Mouse (Mus musculus) mesoderm, embryonic 11.5 days (tissue): ENCODE data around the gene Dusp10.

Experiments
- DNase-seq: peaks from one replicate; pipeline ENCODE4 v3.0.0-alpha.2; 2012; ENCODE audit warnings: low read depth, low spot score

Gene Dusp10

DNA sequence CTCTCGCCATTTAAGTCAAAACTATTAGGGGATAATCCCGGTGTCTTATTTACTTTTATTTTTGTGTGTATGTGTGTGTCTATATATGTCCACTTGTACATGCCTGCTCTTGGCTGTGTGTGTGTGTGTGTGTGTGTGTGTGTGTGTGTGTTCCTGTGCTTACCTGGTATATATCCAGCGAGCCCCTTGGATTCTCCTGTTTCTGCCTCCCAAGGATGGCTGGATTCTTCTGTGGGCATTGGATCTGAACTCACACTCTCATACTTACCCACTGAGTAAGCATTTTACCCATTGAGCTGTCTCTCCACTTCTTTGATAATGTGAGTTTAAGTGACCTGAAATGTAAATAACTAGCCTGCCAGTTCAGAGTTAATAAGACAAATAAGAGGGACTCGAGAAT, 40.6 kb downstream of the Dusp10 start:
- DNase-seq: no peak

DNA sequence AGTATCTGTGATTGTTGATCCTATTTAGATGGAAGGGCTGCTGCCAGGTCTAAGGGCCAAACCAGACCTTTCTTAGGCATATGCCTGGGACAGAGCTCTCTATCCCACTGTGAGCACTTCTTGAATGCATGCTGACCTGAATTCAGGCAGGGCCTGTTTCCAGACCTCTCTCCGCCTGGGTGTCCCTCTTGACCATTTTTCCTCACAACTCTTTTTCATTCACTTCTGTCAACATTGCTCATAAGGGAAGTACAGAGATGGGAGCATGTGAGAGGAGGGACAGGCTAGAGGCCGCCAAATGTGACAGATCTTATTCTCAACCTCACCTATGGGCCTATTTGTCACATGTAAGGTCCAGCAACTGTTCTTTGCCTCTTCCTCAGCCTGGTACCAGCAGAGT, 41.1 kb downstream of the Dusp10 start:
- no peak for DNase-seq

DNA sequence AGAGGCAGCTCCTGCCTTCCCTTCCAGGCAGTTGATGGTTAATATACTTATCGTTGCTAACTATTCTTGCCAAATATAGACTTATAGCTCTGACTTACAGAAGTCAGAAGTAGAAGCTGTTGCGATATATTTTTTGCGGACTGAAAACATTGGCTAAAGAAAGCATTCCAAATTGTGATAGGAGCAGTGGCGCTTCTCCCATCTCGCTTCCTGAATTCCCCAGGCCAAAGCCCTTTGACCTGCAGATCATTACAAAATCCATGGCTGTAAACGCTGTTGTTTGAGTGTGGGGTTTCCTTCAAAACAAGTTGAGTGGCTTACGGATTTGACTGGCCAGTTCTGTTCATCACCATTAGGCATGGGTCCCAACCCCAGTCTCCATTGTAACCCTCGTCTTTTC, 45.1 kb downstream of the Dusp10 start:
- DNase-seq: no peak

DNA sequence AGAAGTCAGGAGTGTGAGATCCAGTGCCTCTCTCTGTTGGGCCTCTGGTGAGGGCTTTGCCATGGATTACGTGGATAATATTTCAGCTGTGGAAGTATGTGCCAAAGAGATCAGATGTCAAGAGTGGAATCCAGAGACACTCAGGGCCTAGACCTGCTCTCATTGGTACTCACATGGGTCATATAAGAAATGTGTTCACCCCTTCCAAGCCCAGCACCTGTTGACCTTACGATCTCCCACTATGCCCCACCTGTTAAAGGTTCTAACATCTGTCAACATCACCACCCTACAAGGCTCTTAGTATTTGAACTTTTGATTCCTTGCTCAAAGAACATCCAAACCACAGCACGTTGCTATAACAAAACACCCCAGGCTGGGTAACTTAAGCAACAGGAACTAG, 46.7 kb downstream of the Dusp10 start:
- no peak for DNase-seq

DNA sequence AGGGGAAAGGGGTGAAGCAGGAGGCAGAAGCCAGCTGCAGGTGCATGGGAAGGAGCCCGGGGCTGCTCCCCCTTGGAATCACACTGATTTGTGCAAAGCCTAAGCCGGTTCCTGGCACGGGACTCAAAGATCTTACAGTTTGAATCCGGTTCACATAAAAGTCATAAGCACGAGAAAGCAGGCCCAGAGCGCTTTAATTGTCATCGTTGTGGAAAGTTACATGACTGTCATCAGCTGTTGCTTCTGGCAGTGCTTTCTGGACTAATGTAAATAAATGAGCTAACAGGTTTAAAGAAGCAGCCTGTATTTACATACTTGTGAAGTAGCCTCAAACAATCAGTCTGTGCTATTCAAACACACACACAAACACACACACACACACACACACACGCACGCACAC, 47.3 kb downstream of the Dusp10 start:
- no peak for DNase-seq

DNA sequence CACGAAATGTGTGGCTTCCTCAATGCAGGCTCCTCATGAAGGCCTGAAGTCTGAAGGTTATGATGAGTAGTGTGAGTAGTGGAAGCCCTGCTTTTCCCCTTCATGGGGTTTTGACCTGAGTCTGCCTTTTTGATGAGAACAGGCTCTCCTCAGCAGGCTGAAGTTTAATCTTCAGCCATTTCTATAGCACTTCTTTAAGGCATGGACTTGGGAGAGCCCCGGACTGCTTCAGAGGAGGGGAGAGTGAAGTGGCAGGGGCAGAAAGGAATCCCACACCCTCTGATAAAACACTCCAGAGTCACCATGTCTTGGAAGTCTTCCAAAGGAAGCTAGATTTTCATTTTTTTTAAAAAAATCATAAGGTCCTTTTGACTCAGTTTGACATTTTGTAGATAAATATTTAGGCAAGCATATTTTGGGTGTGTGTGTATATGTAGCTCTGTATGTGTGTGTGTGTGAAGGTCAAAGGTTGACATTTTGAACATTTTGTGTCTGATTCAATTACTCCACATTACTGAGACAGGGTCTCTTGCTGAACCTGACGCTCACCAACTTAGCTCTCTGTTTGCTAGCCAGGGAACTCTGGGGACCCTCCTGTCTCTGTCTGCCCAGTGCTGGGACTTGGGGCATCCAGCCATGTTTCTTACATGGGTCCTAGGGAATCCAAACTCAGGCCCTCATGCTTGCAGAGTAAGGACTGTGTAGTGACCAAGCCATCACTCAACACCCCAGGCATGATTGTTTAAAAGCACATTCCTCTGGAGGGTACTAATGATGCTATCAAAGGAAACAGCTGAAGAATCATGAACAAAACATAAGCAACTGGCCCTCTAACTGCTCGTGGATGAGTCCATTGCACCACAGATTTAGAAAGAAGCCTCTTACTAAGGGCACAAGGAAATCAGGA, 48.0 kb downstream of the Dusp10 start:
- no peak for DNase-seq

DNA sequence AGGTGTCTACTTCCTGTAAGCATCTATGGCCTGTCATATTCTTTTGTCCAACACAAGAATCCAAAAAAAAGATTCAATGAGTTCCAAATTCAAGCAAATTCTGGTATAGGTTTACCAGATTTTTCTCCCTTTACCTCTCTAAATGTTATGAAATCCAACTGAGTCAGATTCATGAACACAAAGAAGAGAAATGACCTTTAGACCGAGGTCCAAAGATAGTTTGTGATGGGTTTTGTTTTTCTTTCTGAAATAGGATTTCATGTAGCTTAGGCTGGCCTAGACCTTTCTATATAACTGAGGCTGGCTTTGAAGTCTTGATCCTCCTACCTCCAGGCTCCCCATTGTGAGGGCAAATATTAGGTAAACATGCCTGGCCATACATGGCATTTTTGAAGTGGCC, 48.8 kb downstream of the Dusp10 start:
- no peak for DNase-seq

DNA sequence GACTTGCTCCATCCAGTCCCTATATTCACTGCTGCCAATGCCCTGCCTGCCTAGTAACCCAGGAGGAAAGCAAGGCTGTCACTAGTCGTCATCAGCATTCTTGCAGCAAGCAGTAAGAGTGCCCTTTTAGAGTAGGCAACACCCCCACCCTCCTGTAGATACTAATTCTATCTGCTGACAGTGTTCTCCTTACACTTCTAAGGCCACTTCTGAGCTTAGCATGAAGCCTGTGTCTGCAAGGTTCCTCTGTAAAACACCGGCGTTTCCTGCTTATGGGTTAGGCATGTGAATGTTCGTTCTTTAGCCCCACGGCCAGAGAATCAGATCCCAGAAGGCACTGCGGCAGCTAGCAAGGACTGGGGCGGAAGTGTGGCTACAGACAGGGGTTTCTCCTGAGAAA, 51.2 kb downstream of the Dusp10 start:
- no peak for DNase-seq

DNA sequence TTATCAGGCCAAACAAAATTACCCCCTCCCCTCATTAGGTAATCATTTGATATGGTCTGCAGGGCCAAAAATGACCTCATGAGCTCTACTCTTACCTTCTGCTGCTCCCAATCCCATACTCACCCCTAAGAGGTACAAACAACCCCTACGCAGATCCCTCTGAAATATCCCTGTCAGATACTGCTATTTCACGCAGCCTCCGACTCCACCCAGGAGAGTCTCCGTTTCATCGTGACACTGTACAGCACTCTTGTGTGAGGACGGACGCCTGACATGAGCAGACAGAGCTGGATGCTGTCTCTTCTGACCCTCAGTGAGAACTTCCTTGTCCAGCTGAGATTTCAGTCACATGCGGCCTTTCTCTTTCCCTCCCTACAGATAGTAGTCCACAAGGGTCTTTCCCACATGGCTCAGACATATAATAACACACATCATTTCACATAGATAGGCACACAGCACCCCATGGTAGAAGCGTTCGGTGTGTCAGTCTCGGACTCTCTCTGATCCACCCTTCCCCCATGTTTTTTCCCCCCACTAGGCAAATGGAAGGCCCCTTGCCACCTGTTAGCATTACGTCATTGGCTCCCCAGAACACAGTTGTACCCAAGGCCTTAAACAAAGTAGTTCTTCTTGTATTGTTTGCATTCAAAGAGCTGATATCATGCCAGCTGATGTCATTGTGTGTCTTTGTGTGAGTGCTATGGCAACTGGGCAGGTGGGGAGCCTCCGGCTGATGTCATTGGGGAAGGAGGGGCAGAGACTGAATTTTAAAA, 52.7 kb downstream of the Dusp10 start:
- DNase-seq: peak; percentile 48

DNA sequence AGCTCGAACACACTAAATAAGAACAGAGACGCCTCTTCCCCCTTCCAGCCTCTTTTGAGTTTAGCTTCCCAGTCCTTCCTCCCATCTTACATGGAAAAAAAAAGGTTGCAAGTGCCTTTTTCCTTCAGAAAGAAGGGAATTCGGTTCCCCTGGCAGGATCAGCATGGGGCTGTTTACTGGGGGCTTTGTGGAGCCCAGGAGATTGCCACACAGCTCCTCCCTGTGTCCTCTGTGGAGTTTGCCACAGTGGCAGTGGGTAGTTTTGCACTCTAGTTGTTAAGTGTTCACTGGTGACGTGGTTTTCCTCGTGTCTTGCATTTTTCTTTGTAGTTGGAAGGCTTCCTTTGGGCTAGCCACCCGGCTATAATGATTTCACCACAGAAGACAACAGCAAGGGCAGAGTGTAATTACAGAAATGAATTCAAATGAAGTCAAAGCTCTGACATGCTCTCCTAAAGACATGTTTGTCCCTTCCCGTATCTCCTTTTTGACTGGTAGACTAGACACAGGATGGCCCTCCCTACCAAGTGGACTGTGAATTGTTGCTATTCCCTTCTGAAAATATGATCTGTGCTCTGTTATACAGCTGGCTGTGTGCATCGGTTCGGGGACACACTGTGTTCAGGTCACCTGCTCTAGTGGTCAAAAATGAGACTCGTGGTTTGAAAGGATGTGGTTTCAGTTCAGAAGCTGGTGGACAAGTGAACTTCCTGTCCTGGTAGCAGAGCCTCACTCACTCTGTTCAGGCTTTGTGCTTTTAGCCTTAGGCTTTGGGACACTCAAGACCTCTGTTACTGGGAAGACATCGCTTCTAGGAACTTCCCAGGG, 53.6 kb downstream of the Dusp10 start:
- DNase-seq: no peak

DNA sequence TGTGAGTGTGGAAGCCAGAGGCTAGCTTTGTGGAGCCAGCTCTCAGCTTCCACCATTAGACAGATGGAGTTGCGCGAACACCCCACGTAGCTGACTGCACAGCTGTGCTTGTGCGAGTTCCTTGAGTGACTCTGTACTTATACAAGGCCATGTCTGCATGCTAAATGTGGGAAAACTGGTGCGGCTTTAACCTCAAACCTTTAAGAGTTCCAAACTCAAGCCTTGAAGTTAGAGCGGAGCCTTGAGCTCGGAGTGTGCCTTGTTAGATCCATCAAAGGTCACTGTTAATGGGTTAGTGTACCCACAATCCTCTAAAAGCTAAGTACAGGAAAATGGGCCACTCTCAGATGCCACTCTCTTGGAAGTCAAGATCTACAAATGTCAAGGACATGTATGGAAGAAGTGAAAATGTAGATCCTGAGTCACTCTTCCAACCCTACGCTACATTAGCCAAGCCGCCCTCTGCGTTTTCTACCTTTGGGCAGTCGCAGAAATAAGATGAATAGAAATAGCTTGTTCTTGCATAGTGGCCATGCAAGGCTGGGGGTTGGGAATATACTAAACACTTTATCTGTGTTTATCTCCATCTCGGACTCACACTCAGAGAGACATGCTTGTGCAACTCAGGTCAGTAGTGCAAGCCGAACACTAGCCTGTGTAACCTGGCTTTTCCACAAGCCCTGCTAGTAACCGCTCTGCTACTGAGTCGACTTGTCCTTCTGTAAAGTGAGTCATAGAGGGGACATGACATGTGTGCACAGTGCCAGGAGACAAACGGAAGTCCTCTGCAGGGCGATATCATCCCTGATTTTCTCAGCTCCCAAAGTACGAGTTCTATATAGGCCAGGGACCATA, 54.8 kb downstream of the Dusp10 start:
- DNase-seq: no peak

DNA sequence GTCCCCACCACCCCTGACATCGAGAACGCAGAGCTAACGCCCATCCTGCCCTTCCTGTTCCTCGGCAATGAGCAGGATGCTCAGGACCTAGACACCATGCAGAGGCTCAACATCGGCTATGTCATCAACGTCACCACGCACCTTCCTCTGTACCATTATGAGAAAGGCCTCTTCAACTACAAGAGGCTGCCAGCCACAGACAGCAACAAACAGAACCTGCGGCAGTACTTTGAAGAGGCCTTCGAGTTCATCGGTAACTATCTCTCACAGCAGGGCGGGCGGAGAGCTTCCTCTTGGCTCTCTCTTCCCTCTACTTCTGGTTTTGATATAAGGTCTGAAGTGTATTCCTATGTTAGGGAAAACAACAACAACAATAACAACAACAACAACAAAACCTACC, 55.9 kb downstream of the Dusp10 start:
- DNase-seq: no peak

DNA sequence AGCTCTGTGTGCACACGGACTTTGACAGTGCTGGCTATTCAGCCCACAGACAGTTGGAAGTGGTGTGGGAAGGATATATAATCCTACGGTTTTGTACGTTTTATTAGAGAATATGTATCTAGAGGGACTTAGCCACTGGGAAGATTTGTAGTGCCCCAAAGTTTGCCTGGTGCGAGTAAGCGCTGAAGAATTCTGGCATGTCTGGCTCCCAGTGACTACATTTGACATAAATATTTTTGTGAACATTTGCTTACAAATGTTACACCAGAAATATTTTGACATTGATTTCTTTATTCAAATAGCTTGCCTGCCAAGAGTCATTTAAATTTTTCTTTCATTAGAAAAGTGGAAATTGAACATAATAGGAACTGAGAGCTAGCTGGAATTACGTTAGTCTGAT, 63.0 kb downstream of the Dusp10 start:
- no peak for DNase-seq

DNA sequence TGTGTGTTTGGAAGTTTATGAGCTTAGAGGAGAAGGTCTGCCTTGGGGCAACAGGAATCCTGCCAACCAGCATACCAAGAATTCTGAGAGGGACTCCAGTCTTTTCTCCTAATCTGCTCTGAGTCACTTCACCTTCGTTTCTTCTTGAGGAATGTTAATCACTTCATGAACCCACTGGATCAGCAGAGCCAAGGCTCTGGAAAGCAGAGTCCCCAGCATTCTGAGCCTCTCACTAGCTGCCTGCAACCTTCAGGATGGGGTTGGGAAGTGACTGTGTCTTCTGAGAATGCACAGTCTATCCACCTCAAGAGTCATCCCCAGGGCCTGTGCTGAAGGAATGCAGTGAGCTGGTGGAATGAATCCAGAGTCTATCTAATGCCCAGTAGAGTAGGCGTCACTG, 63.7 kb downstream of the Dusp10 start:
- no peak for DNase-seq

DNA sequence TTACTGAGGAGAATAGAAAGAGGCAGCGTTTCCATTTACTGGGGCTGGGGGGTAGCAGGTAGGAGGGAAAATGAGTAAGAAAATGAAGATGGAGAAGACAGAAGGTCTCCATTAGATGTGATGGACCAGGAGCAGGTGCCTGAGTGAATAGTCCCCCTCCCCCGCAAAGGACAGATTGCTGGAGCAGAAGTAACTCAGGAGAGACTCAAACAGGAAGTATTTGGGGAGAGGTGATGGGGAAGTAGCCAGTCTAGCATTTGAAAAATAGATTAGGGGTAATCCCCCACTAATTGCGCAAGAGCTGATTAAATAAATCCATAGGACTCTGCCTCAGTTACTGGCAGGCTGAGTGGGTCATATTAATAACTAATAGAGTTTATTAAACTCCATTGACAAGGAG, 66.2 kb downstream of the Dusp10 start:
- DNase-seq: no peak

DNA sequence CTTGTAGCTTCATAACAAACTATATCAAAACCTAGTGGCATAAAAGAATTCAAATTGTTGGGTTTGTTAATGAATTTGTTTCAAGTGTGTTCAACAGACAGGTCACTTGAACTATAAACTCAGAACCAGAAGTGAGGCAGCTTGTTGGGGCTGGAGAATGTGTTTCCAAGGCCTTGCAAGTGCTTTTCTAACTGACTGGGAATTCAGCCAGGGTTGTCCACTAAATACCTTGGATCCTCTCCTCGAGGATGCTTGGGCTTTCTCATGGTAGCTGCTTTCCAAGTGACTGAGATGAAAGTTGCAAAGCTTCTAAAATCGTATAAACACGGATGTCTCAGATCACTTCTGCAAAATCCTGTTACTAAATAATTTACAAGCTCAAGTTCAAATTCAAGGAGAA, 69.6 kb downstream of the Dusp10 start:
- DNase-seq: no peak

DNA sequence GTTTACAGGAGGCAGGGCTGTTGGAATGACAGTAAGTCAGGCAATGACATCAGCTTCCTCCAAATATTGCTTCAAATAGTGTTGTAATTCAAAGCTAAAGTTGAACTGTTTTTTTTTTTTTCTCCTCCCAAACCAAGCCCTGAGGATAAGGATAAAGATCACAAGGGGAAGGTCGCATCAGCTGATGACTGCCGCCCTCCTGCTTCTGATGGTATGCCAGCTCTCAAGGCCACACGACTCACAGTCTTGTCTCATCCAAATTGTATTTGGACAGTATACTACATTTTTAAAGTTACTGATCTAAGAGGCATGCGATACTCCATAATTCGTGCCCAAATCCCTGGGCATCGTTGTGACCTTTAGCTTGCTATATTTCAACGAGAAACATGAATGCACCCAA, 70.1 kb downstream of the Dusp10 start:
- DNase-seq: no peak

DNA sequence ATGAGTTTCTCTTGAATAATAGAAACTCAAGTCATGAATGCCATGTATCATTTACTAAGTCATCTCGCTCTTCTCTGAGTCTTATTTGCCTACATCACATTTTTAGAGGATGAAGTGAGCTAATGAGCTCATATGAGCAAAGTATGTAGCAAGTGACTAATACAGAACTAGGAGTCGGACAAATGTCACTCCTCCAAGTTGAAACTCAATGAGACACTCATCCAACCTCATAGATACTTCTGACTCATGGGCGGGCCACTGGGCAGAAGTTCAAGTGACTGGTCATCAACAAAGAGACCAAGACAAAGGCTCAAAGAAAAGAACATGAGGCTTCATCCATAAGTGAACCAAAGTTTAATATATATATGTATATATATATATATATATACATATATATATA, 71.9 kb downstream of the Dusp10 start:
- no peak for DNase-seq

DNA sequence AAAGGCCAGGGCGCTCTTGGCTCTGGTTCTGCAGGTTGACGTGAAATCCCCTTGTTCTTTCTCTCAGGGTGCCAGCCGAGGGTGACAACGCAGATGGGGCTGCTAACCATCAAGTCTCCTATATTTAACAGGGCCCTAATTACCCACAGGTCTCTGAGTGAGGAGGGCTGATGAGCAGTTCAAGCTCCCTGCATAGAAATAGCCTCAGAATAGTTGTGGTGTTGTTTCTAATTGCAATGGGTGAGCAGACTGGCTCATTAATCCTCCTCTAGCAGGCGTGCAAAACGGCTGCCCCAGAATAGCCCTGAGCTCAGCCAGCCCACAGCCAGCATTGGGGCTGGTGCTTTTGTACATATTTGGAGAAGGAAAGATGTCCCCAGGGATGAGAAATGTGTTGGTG, 77.4 kb downstream of the Dusp10 start:
- no peak for DNase-seq

DNA sequence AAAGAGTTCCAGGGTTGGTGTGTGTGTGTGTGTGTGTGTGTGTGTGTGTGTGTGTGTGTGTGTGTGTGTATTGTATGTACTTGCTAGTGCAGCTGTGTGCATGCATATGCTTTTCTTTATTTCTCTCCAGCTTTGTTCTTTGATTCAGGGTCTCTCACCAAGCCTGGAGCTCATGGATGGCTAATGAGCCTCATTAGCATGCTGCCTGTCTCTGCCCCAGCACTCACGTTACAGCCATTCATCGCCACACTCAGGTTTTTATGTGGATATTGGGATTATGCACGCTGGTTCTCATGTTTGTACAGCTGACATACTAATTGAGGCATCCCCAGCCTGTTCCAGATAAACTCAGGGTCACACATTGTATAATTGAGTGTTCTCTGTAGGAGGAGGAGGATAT, 81.8 kb downstream of the Dusp10 start:
- no peak for DNase-seq

DNA sequence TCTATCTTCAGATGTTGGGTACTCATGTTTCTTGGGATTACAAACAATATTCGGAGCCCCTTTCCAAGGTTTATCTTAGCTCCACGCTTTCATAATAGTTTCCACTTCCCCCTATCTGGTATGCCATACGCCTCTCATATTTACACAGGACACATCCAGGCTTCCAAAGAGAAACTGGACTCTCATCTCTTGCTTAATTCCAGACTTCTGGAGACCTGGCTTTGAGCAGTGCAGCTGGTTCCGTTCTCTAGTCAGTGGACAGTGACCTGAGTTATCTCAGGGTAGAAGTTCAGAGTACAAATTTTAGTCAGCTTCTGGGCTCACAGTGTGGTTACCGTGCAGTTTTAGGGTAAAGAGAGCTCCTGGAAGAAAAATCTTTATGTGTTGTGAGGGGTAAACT, 87.3 kb downstream of the Dusp10 start:
- no peak for DNase-seq
